Mouse (Mus musculus) brown adipose tissue, adult 24 weeks (tissue): ENCODE results near the gene Krtap28-10. TPM values are rescaled to one million over a fixed set of nuclear protein-coding genes. Genes with fewer than 3 reads are reported as not detected.
"Not testable (repeated sequence)": the region's sequence is repeated elsewhere in the genome, so short reads cannot be mapped to it uniquely, and the experiment has no call there.

Experiments
- H3K27ac ChIP-seq: fragments of 200-500 bp; replicated peaks from 2 replicates; pipeline ENCODE4 v1.5.1; 2012; ENCODE audit warnings: low read depth, mild to moderate bottlenecking, low read length
- H3K4me1 ChIP-seq: fragments of 200-500 bp; 2 replicates; pipeline ENCODE4 v1.6.1; 2012; ENCODE audit warnings: low read length, mixed read lengths; ENCODE audit not compliant: control insufficient read depth, insufficient read depth, insufficient read length
- H3K4me3 ChIP-seq: fragments of 200-500 bp; 2 replicates; pipeline ENCODE4 v1.5.1; 2012; ENCODE audit warnings: low read depth, mild to moderate bottlenecking, low read length, moderate library complexity; ENCODE audit not compliant: insufficient read depth
- polyA plus RNA-seq: library from polyadenylated mRNA; stranded (reverse); fragments of >200 nt; gene quantifications from 2 replicates; pipeline ENCODE4 v1.2.4, GENCODE M21; 2012; ENCODE audit not compliant: missing spikeins, insufficient read depth, insufficient read length

The Krtap28-10 gene
- polyA plus RNA-seq, 1 experiment: not detected

GRCm38 (mm10) chr1:83036892-83037667, 5.2 kb downstream of the Krtap28-10 start:
- H3K4me3 ChIP-seq: no peak overlapping the region
- H3K27ac ChIP-seq: no peak overlapping the region
- no peaks in the 10 kb centered on the region for H3K4me1 ChIP-seq

- H3K27ac ChIP-seq: no peak overlapping the region
- no peaks in the 10 kb centered on the region for H3K4me1 ChIP-seq
- H3K4me3 ChIP-seq: no peak overlapping the region
Measured at GRCm38 (mm10) chr1:83034509-83034908, 7.8 kb downstream of the Krtap28-10 start.

- no peak overlapping the region for H3K27ac ChIP-seq
- H3K4me1 ChIP-seq: no peaks in the 10 kb centered on the region
- H3K4me3 ChIP-seq: no peak overlapping the region
Measured at GRCm38 (mm10) chr1:83032508-83032907, 9.8 kb downstream of the Krtap28-10 start.

- Histone ChIP-seq H3K4me1 (no peaks in the 10 kb centered on the region), H3K4me3 (no peak overlapping the region), H3K27ac (no peak overlapping the region)
Measured at GRCm38 (mm10) chr1:83031950-83032349, 10.3 kb downstream of the Krtap28-10 start.

- no peak overlapping the region for H3K4me3 ChIP-seq
- H3K27ac ChIP-seq: no peak overlapping the region
- H3K4me1 ChIP-seq: no peaks in the 10 kb centered on the region
Measured at GRCm38 (mm10) chr1:83016556-83016955, 25.7 kb downstream of the Krtap28-10 start.

- no peaks in the 10 kb centered on the region for H3K4me1 ChIP-seq
- H3K27ac ChIP-seq: no peak overlapping the region
- H3K4me3 ChIP-seq: no peak overlapping the region
Measured at GRCm38 (mm10) chr1:83015329-83015879, 26.9 kb downstream of the Krtap28-10 start.

GRCm38 (mm10) chr1:83014477-83014876, 27.8 kb downstream of the Krtap28-10 start:
- no peaks in the 10 kb centered on the region for H3K4me1 ChIP-seq
- H3K4me3 ChIP-seq: no peak overlapping the region
- no peak overlapping the region for H3K27ac ChIP-seq

- Histone ChIP-seq H3K27ac (no peak overlapping the region), H3K4me1 (no peaks in the 10 kb centered on the region), H3K4me3 (no peak overlapping the region)
Measured at GRCm38 (mm10) chr1:83007471-83007870, 34.8 kb downstream of the Krtap28-10 start.

GRCm38 (mm10) chr1:83006218-83007179, 35.8 kb downstream of the Krtap28-10 start:
- Histone ChIP-seq H3K4me3 (no peak overlapping the region), H3K27ac (no peak overlapping the region), H3K4me1 (no peaks in the 10 kb centered on the region)

- not testable (repeated sequence) for H3K4me3 ChIP-seq, H3K4me1 ChIP-seq, H3K27ac ChIP-seq
Measured at GRCm38 (mm10) chr1:83000306-83000705, 42.0 kb downstream of the Krtap28-10 start, which contains the start of gene Gm47959. Gene Gm47959, plus strand, starts transcription at chr1:83000548.

- no peak overlapping the region for H3K27ac ChIP-seq
- H3K4me1 ChIP-seq: no peaks in the 10 kb centered on the region
- H3K4me3 ChIP-seq: no peak overlapping the region
Measured at GRCm38 (mm10) chr1:82993947-82994346, 48.3 kb downstream of the Krtap28-10 start.

- H3K4me3 ChIP-seq: no peak overlapping the region
- H3K4me1 ChIP-seq: no peaks in the 10 kb centered on the region
- H3K27ac ChIP-seq: no peak overlapping the region
Measured at GRCm38 (mm10) chr1:82992093-82992492, 50.2 kb downstream of the Krtap28-10 start.

GRCm38 (mm10) chr1:82991596-82991995, 50.7 kb downstream of the Krtap28-10 start:
- Histone ChIP-seq H3K27ac (no peak overlapping the region), H3K4me3 (no peak overlapping the region), H3K4me1 (no peaks in the 10 kb centered on the region)
